8 mouse cellular contexts compared by ENCODE assay signal in the genomic region with DNA sequence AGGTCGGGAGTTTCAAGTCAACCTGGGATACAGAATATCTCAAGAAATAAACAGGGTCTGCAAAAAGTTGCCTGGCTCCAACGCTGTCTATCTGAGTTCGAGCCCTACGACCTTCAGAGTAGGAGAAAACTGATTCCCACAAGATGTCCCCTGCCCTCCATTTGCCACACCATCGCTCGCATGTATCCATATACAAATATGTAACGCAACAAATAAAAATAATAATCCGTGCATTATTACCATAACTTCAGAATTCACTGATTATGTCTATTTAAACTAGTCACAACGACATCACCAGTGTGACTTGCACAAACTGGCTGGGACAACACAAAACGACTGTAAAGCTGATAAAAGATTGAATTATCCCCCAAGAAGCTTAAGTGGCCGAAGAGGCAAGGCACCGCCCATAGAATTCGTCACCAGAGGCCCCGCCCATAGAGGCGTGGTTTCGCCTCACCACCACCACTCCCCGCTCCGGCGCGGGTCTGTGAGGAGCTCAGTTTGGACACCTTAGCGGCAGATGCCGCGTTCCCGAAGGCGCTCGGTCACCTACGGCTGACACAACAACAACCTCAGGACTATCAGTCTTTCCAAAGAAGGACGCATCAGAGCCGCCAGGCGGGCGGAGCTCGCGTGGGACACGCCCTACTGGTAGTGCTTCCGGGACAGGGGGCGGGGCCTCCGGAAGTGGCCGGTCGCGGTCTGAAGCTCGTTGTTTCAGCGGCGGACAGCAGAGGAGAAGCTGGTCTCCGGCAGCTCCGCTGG. TPM values are rescaled to one million over a fixed set of nuclear protein-coding genes. Genes with fewer than 3 reads are reported as not detected.
DNase-seq lines count a peak whose midpoint lies in the region; ATAC-seq and TF ChIP-seq lines count a peak whose summit lies in the region.

A gene (plus strand): TSS at position 671 of the 765 bp plus-strand sequence.

- TF ChIP-seq POLR2A in heart, adult 2 months (IDR thresholded peaks at IDR 0.05; ENCODE audit: insufficient read depth, low read depth, low read length) = peak; percentile 94

- H3K4me3 ChIP-seq in embryonic facial prominence, embryonic 13.5 days = peak within 1 kb of the TSS; percentile 87
- H3K4me3 ChIP-seq in heart, adult 2 months = peak within 1 kb of the TSS; percentile 93
- peak within 1 kb of the TSS; percentile 75 for H3K4me3 ChIP-seq in limb, embryonic 13.5 days
- H3K4me3 ChIP-seq in midbrain, embryonic 16.5 days (ENCODE audit: low read depth, low read length) = peak within 1 kb of the TSS; percentile 73

- H3K4me1 ChIP-seq in embryonic facial prominence, embryonic 13.5 days = peaks cover 15% of the 10 kb centered on the region
- peaks cover 1% of the 10 kb centered on the region; the same call in 1 of the 2 replicates for H3K4me1 ChIP-seq in heart, adult 2 months (ENCODE audit: control insufficient read depth, insufficient read depth, low read length)
- H3K4me1 ChIP-seq in limb, embryonic 13.5 days = peaks cover 18% of the 10 kb centered on the region
- peaks cover 16% of the 10 kb centered on the region for H3K4me1 ChIP-seq in midbrain, embryonic 16.5 days (ENCODE audit: control insufficient read depth, insufficient read depth, low read length)

- 0 out of 2 replicates have a peak, but pooled peaks have one; percentile 26 for TF ChIP-seq EP300 in heart, adult 2 months (IDR thresholded peaks at IDR 0.05; ENCODE audit: insufficient read depth, low read depth, low read length)

- H3K27ac ChIP-seq in embryonic facial prominence, embryonic 13.5 days = peak within 1 kb of the TSS; percentile 92
- peak within 1 kb of the TSS; percentile 90 for H3K27ac ChIP-seq in heart, adult 2 months
- H3K27ac ChIP-seq in limb, embryonic 13.5 days = peak within 1 kb of the TSS; percentile 85
- peak within 1 kb of the TSS; percentile 97 for H3K27ac ChIP-seq in midbrain, embryonic 16.5 days (ENCODE audit: low read length)

- peak; percentile 30; the same call in 1 of the 2 replicates for TF ChIP-seq CTCF in heart, adult 2 months (IDR thresholded peaks at IDR 0.05)

- intact Hi-C loops in heart, adult 2 months (cut with DNase I) = no loop called here

- 6% methylated on average over 45 of the region's 45 CpGs for WGBS in embryonic facial prominence, embryonic 13.5 days
- WGBS in heart, adult 2 months = 6% methylated on average over 45 of the region's 45 CpGs
- 7% methylated on average over 45 of the region's 45 CpGs for WGBS in limb, embryonic 13.5 days
- WGBS in midbrain, embryonic 16.5 days = 5% methylated on average over 45 of the region's 45 CpGs

- ATAC-seq in embryonic facial prominence, embryonic 13.5 days (ENCODE audit: insufficient number of reproducible peaks, insufficient read depth, low FRiP score, low TSS enrichment, low read depth) = peak; percentile 95
- ATAC-seq in limb, embryonic 13.5 days (ENCODE audit: low FRiP score, low read depth) = peak; percentile 96
- peak; percentile 97 for ATAC-seq in midbrain, embryonic 16.5 days

- no peaks in the 10 kb centered on the region for H3K27me3 ChIP-seq in embryonic facial prominence, embryonic 13.5 days
- H3K27me3 ChIP-seq in heart, adult 2 months (ENCODE audit: control insufficient read depth, insufficient read depth, low read length) = no peaks in the 10 kb centered on the region
- H3K27me3 ChIP-seq in limb, embryonic 13.5 days = no peaks in the 10 kb centered on the region
- no peaks in the 10 kb centered on the region for H3K27me3 ChIP-seq in midbrain, embryonic 16.5 days (ENCODE audit: control insufficient read depth, insufficient read depth, low read depth, low read length)

- H3K4me2 ChIP-seq in embryonic facial prominence, embryonic 13.5 days = peak within 1 kb of the TSS; percentile 88
- H3K4me2 ChIP-seq in limb, embryonic 13.5 days (replicated peaks) = peak within 1 kb of the TSS; percentile 84
- H3K4me2 ChIP-seq in midbrain, embryonic 16.5 days (ENCODE audit: low read length) = peak within 1 kb of the TSS; percentile 73

- H3K9me3 ChIP-seq in embryonic facial prominence, embryonic 13.5 days = no peaks in the 10 kb centered on the region
- H3K9me3 ChIP-seq in limb, embryonic 13.5 days = no peaks in the 10 kb centered on the region
- no peaks in the 10 kb centered on the region for H3K9me3 ChIP-seq in midbrain, embryonic 16.5 days (replicated peaks; ENCODE audit: control insufficient read depth, low read length, poor library complexity, severe bottlenecking)

- no peaks in the 10 kb centered on the region for H3K79me2 ChIP-seq in heart, adult 2 months (replicated peaks; ENCODE audit: control insufficient read depth, insufficient read depth, low read length)

- H3K36me3 ChIP-seq in embryonic facial prominence, embryonic 13.5 days = peaks cover 16% of the 10 kb centered on the region; the same call in 1 of the 2 replicates
- H3K36me3 ChIP-seq in heart, adult 2 months (ENCODE audit: control insufficient read depth, insufficient read depth, low read length) = peaks cover 4% of the 10 kb centered on the region
- H3K36me3 ChIP-seq in limb, embryonic 13.5 days = peaks cover 24% of the 10 kb centered on the region
- no peaks in the 10 kb centered on the region for H3K36me3 ChIP-seq in midbrain, embryonic 16.5 days (ENCODE audit: control insufficient read depth, insufficient read depth, low read length)

- peak within 1 kb of the TSS; percentile 88 for H3K9ac ChIP-seq in embryonic facial prominence, embryonic 13.5 days
- peak within 1 kb of the TSS; percentile 67 for H3K9ac ChIP-seq in heart, adult 2 months (ENCODE audit: low read depth, low read length)
- peak within 1 kb of the TSS; percentile 79 for H3K9ac ChIP-seq in limb, embryonic 13.5 days
- peak within 1 kb of the TSS; percentile 79 for H3K9ac ChIP-seq in midbrain, embryonic 16.5 days (ENCODE audit: low read depth, low read length)

- peak; percentile 91 for DNase-seq in 3134 (ENCODE audit: extremely low read depth, insufficient read length, low spot score)
- DNase-seq in adrenal gland, postnatal 36 days = peak; percentile 95 to 97
- peak; percentile 95 to 96 for DNase-seq in heart, adult 2 months
- DNase-seq in kidney, adult 8-10 months = peak; percentile 90 to 95
- peak; percentile 96 to 98 for DNase-seq in spleen, postnatal 10 days (ENCODE audit: low spot score in 2 of 2)

RNA-seq across cellular contexts. Expression of the gene that starts here (rescaled TPM):
- total RNA-seq in adrenal gland, postnatal 36 days (2021) = 10 to 100 TPM; 39.6 to 52.4 TPM
- polyA plus RNA-seq in embryonic facial prominence, embryonic 13.5 days (2015; fragmentation: Nextera tagmentation; extraction: Ambion mirVana) = 82.4 and 88.9 TPM in 2 replicates
- total RNA-seq in heart, adult 2 months (2021) = 10 to 100 TPM; 13.0 to 14.6 TPM
- 5.8 and 11.1 TPM in 2 replicates for polyA plus RNA-seq in heart, adult 2 months (2012; rRNA removed)
- 82.1 and 90.8 TPM in 2 replicates for polyA plus RNA-seq in limb, embryonic 13.5 days (2015; fragmentation: Nextera tagmentation; extraction: Ambion mirVana)
- 81.8 and 89.3 TPM in 2 replicates for polyA plus RNA-seq in midbrain, embryonic 16.5 days (2015; fragmentation: Nextera tagmentation; extraction: Ambion mirVana)

Comparison
In these comparisons a context has a peak if more than half of its experiments do, and no peak if none do; other contexts are left out.
1. Peak in every context shown above with its lines: DNase-seq, ATAC-seq, H3K4me3 ChIP-seq and H3K27ac ChIP-seq.